Mouse (Mus musculus): ENCODE measurements at regions not wholly inside any gene's neighbourhood (a gene's known extent, or its start where the extent isn't known, plus 50 kb on each side); places are given as distances from the start of the nearest gene placed in this dataset.

- no peak for TF ChIP-seq POLR2A (IDR thresholded peaks at IDR 0.05; ENCODE audit: insufficient read depth, low read length)
- no peak for TF ChIP-seq CTCF (IDR thresholded peaks at IDR 0.05; ENCODE audit: low read depth, low read length)
- no peak for TF ChIP-seq EP300 (IDR thresholded peaks at IDR 0.05; ENCODE audit: insufficient read depth, low read depth, low read length)
Measured at GRCm38 (mm10) chr10:99459171-99459660, 196.2 kb downstream of the Dusp6 start.

All from ES-Bruce4 (cell line).